Mouse (Mus musculus) thymus, adult 2 months (tissue): Measurements from ENCODE around the gene Rhbdd1. TPM values are rescaled to one million over a fixed set of nuclear protein-coding genes. Genes with fewer than 3 reads are reported as not detected.

Source experiments
- DNase-seq: peaks from one replicate; pipeline ENCODE4 v3.0.0; 2021
- H3K27ac ChIP-seq: fragments of 200-500 bp; 2 replicates; pipeline ENCODE4 v1.5.1; 2012; ENCODE audit warnings: low read length, control low read depth; ENCODE audit not compliant: control insufficient read depth, insufficient read depth
- H3K27me3 ChIP-seq: fragments of 200-500 bp; 2 replicates; pipeline ENCODE4 v1.6.1; 2012; ENCODE audit warnings: mild to moderate bottlenecking, low read length, moderate library complexity, mixed read lengths; ENCODE audit not compliant: control insufficient read depth, insufficient read depth
- H3K36me3 ChIP-seq: fragments of 200-500 bp; 2 replicates; pipeline ENCODE4 v1.6.1; 2012; ENCODE audit warnings: mild to moderate bottlenecking, low read length, moderate library complexity; ENCODE audit not compliant: control insufficient read depth, insufficient read depth
- H3K4me1 ChIP-seq: fragments of 200-500 bp; replicated peaks from 2 replicates; pipeline ENCODE4 v1.6.1; 2012; ENCODE audit warnings: low read length; ENCODE audit not compliant: control insufficient read depth, insufficient read depth
- H3K4me3 ChIP-seq: fragments of 200-500 bp; 2 replicates; pipeline ENCODE4 v1.5.1; 2012; ENCODE audit warnings: mild to moderate bottlenecking, low read length, control low read depth, moderate library complexity; ENCODE audit not compliant: control insufficient read depth, insufficient read depth
- CTCF ChIP-seq: fragments of 200-500 bp; IDR thresholded peaks from 2 replicates; pipeline ENCODE4 v1.5.1; 2012; ENCODE audit warnings: mild to moderate bottlenecking, control low read depth, low read length, moderate library complexity, borderline replicate concordance; ENCODE audit not compliant: control insufficient read depth, poor library complexity, insufficient read depth; ENCODE audit errors: extremely low read depth
- POLR2A ChIP-seq: fragments of 200-500 bp; IDR thresholded peaks from 2 replicates; pipeline ENCODE4 v1.6.1; 2012; ENCODE audit warnings: mild to moderate bottlenecking, low read length, control low read depth, moderate library complexity; ENCODE audit not compliant: control insufficient read depth, poor library complexity, insufficient read depth; ENCODE audit errors: extremely low read depth
- WGBS: fragments of 180-500 bp; shearing (Covaris S2); methylation state at CpG from one replicate; pipeline ENCODE4 v1.1.7; 2018; 5-methylcytosine and 5-hydroxymethylcytosine counted together
- polyA plus RNA-seq: library from polyadenylated mRNA; depleted of rRNA; stranded (reverse); fragments of >200 nt; gene quantifications from 2 replicates; pipeline ENCODE4 v1.2.3, GENCODE M21; 2012

The Rhbdd1 gene
- polyA plus RNA-seq, 1 experiment: 10.7 TPM

DNA sequence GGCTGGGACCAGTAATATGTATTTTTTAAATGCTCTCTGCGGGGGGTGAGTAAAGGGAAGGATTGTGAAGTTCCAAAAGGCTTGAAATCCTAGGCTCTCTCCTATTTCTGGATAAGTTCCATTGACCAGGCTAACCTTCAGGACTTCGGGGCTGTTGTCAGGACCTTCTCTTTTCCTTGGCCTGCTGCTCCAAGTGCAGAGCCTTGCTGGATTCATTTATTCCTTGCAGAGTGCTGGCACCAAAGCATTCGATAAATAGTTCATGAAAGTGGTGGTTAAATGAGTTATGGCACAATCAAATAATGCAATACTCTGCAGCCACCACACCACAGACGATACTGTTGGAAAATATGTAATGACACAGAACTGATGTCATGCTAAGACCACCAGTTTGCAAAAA, 143.1 kb downstream of the Rhbdd1 start:
- H3K27ac ChIP-seq: no peak overlapping the region
- no peak for DNase-seq
- H3K36me3 ChIP-seq: no peaks in the 10 kb centered on the region
- no peaks in the 10 kb centered on the region for H3K27me3 ChIP-seq
- TF ChIP-seq POLR2A (no peak), CTCF (no peak)
- H3K4me1 ChIP-seq: no peaks in the 10 kb centered on the region
- no peak overlapping the region for H3K4me3 ChIP-seq
- WGBS: 89% methylated on average over 4 of the region's 4 CpGs

DNA sequence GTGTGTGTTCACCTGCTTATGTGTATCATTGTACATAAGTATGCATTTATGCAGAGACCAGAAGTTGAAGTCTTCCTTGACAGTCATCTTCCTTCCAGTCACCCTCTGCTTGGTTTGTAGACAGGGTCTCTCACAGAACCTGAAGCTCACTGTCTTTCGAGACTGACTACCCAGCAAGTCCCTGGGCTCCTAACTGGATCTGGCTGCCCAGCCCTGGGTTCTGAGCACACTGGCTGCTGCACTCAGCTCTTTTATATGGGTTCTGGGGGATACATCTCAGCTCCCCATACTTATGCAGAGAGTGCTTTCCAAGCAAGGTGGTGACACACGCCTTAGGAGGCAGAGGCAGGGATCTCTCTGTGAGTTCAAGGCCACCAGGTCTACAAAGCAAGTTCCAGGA, 143.7 kb downstream of the Rhbdd1 start:
- H3K4me3 ChIP-seq: no peak overlapping the region
- 87% methylated on average over 2 of the region's 2 CpGs for WGBS
- H3K27me3 ChIP-seq: no peaks in the 10 kb centered on the region
- no peaks in the 10 kb centered on the region for H3K36me3 ChIP-seq
- TF ChIP-seq CTCF (no peak), POLR2A (no peak)
- no peak for DNase-seq
- no peak overlapping the region for H3K27ac ChIP-seq
- no peaks in the 10 kb centered on the region for H3K4me1 ChIP-seq

DNA sequence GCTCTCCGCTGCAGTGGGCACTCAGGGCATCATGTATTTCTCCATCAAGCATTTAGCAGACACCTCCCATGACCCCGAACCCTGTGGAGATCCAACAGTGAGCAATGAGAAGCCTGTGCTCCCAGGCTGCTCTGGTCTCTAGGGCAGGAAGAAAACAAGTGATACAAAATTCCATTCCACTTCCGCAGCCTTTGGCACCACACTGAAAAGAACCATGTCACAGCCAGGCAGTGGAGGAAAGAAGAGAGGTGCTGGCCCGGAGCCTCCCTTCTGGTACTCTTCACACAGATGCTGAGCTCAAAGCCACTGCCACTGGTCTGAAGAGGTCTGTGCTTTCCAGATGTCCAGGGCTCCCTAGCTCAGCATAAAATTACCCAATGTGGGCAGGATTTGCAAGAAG, 144.8 kb downstream of the Rhbdd1 start:
- Histone ChIP-seq H3K27me3 (no peaks in the 10 kb centered on the region), H3K36me3 (no peaks in the 10 kb centered on the region), H3K27ac (no peak overlapping the region), H3K4me3 (no peak overlapping the region), H3K4me1 (no peaks in the 10 kb centered on the region)
- TF ChIP-seq POLR2A: no peak
- no peak for TF ChIP-seq CTCF
- DNase-seq: no peak
- WGBS: 83% methylated on average over 4 of the region's 4 CpGs

DNA sequence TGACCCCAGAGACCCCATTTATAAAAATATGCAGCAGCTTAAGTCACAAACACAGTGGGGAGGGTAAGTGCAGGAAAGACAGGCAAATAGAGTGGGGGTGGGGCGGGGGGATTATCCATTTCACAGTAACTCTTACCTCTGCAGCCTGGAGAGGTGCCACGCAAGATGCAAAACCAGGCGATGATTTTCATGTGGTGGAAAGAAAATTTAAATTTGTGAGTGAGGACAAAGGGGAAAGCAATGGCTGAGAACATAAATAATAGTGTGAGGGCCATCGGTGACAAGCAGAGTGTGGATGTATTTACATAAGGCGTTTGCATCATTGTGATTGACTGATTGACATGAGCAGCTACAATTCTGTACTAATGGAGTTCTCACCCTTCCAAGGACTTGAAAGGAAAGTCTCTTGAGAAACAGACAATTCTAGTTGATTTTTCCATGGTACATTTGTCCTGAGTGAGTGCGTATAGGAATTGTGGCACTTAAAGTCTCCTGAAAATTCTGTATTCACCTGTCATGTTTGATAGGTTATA, 149.1 kb downstream of the Rhbdd1 start:
- 75% methylated on average over 6 of the region's 6 CpGs for WGBS

DNA sequence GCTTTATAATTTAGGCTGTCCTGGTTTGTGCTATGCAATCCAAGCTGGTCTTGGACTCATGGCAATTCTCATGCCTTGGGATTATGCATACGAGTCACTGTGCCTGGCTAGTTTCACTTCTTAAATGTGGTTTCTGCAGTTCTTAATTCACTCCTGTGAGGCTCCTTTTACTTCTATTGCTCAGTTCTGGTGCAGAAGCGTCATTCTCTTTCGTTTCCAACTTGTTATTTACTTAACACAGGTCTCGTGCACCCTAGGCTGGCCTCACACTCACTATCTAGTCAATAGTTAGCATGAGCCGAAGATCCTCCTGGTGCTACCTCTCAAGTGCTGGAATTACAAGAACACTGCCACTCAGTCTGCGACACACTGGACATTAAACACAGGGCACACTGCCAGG, 152.6 kb downstream of the Rhbdd1 start:
- H3K36me3 ChIP-seq: no peaks in the 10 kb centered on the region
- no peak for TF ChIP-seq CTCF
- no peak for TF ChIP-seq POLR2A
- DNase-seq: no peak
- H3K4me1 ChIP-seq: no peaks in the 10 kb centered on the region
- no peaks in the 10 kb centered on the region for H3K27me3 ChIP-seq
- WGBS: 65% methylated on average over 6 of the region's 6 CpGs
- H3K27ac ChIP-seq: no peak overlapping the region
- H3K4me3 ChIP-seq: no peak overlapping the region

More for the DNA sequence above, 149.1 kb downstream of the Rhbdd1 start:
- Histone ChIP-seq H3K4me1 (no peaks in the 10 kb centered on the region), H3K27ac (no peak overlapping the region), H3K4me3 (no peak overlapping the region), H3K36me3 (no peaks in the 10 kb centered on the region), H3K27me3 (no peaks in the 10 kb centered on the region)
- TF ChIP-seq POLR2A (no peak), CTCF (no peak)
- DNase-seq: no peak

DNA sequence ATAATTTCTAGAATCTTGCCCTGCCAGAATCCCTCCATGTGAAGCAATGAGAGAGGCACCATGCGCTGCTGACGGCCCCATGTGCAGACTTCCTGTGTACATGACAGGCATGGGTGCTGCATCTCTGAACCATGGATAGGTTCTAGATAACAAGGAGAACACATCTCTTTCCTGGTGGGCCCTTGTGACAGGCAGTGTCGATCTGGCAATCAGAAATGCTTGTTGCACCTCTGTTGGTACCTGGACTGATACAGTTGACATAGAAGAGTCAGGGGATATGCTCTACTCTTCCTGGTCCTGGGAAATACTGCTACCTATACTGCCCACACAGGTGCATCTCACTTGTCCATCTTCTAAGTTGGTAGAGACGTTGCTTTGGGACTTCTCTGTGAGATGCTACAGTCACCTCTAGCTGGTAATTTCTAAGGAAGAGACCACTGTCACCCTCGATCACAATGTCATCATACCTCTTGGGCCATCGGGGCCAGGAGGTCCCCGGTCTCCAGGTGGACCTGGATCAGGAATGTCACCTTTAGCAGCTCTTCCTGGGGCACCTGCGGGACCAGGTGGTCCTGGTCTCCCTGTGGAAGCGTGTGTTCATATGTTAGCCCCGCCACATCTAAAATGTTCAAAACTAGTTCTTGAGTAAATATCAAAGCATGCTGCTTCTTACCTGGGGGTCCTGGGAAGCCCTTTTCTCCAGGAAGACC, 154.4 kb downstream of the Rhbdd1 start:
- WGBS: 92% methylated on average over 10 of the region's 10 CpGs
- no peaks in the 10 kb centered on the region for H3K4me1 ChIP-seq

More for the DNA sequence above, 154.4 kb downstream of the Rhbdd1 start:
- Histone ChIP-seq H3K4me3 (no peak overlapping the region), H3K27me3 (no peaks in the 10 kb centered on the region), H3K36me3 (no peaks in the 10 kb centered on the region), H3K27ac (no peak overlapping the region)
- no peak for DNase-seq
- no peak for TF ChIP-seq POLR2A
- no peak for TF ChIP-seq CTCF
